Mouse (Mus musculus): ENCODE measurements around the gene Lap3. TPM values are rescaled to one million over a fixed set of nuclear protein-coding genes. Genes with fewer than 3 reads are reported as not detected.

Gene Lap3
- polyA plus RNA-seq, 1 experiment, result 14.9 TPM

DNA sequence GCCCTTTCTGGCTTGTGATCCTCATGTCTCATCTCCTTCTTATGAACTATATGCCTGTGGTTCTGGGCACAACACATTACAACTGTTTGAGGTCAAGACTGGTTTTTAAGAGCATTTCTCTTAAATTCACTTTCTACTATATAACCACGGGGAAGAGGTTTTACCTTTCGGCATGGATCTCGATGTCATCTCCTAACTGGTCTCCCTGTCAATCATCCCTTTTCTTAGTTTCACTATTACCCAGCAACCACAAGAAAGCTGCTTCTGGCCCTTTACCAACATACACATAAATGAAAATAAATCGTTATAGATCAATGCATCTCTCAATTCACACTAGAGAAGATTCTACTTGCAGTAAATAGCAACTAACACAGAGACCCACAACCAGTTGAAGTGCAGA is 42.0 kb downstream of the Lap3 start:
- no peaks in the 10 kb centered on the region for H3K36me3 ChIP-seq (ENCODE audit: control insufficient read depth, insufficient read depth, low read length)
- H3K4me1 ChIP-seq (replicated peaks; ENCODE audit: control insufficient read depth, insufficient read depth, low read length), result no peaks in the 10 kb centered on the region
- TF ChIP-seq CTCF (IDR thresholded peaks at IDR 0.05; ENCODE audit: borderline replicate concordance, control insufficient read depth, extremely low read depth, insufficient read depth, low read length, poor library complexity) (no peak), POLR2A (IDR thresholded peaks at IDR 0.05; ENCODE audit: control insufficient read depth, extremely low read depth, insufficient read depth, low read length, poor library complexity) (no peak)
- no peak overlapping the region for H3K27ac ChIP-seq (ENCODE audit: control insufficient read depth, insufficient read depth, low read length)
- H3K4me3 ChIP-seq (ENCODE audit: control insufficient read depth, insufficient read depth, low read length), result no peak overlapping the region
- WGBS, result 37% methylated on average over 4 of the region's 4 CpGs
- no peak for DNase-seq
- no peaks in the 10 kb centered on the region; the same call in 1 of the 2 replicates for H3K27me3 ChIP-seq (ENCODE audit: control insufficient read depth, insufficient read depth, low read length)

- H3K36me3 ChIP-seq (ENCODE audit: control insufficient read depth, insufficient read depth, low read length), result no peaks in the 10 kb centered on the region
- TF ChIP-seq CTCF (IDR thresholded peaks at IDR 0.05; ENCODE audit: borderline replicate concordance, control insufficient read depth, extremely low read depth, insufficient read depth, low read length, poor library complexity), result no peak
- TF ChIP-seq POLR2A (IDR thresholded peaks at IDR 0.05; ENCODE audit: control insufficient read depth, extremely low read depth, insufficient read depth, low read length, poor library complexity), result no peak
- H3K4me1 ChIP-seq (replicated peaks; ENCODE audit: control insufficient read depth, insufficient read depth, low read length), result no peaks in the 10 kb centered on the region
- no peak overlapping the region for H3K27ac ChIP-seq (ENCODE audit: control insufficient read depth, insufficient read depth, low read length)
- H3K27me3 ChIP-seq (ENCODE audit: control insufficient read depth, insufficient read depth, low read length), result no peaks in the 10 kb centered on the region; the same call in 1 of the 2 replicates
- DNase-seq, result no peak
- 70% methylated on average over 10 of the region's 10 CpGs for WGBS
- H3K4me3 ChIP-seq (ENCODE audit: control insufficient read depth, insufficient read depth, low read length), result no peak overlapping the region
These were observed 46.3 kb downstream of the Lap3 start for GRCm38 (mm10) chr5:45539502-45539901.

- TF ChIP-seq CTCF (IDR thresholded peaks at IDR 0.05; ENCODE audit: borderline replicate concordance, control insufficient read depth, extremely low read depth, insufficient read depth, low read length, poor library complexity), result no peak
- no peak for TF ChIP-seq POLR2A (IDR thresholded peaks at IDR 0.05; ENCODE audit: control insufficient read depth, extremely low read depth, insufficient read depth, low read length, poor library complexity)
- WGBS, result 84% methylated on average over 5 of the region's 5 CpGs
- H3K4me1 ChIP-seq (replicated peaks; ENCODE audit: control insufficient read depth, insufficient read depth, low read length), result no peaks in the 10 kb centered on the region
These were observed 50.2 kb downstream of the Lap3 start for GRCm38 (mm10) chr5:45543374-45543773.

GRCm38 (mm10) chr5:45549586-45549985 is 56.4 kb downstream of the Lap3 start:
- Histone ChIP-seq H3K4me1 (replicated peaks; ENCODE audit: control insufficient read depth, insufficient read depth, low read length) (no peaks in the 10 kb centered on the region), H3K27me3 (ENCODE audit: control insufficient read depth, insufficient read depth, low read length) (no peaks in the 10 kb centered on the region), H3K27ac (ENCODE audit: control insufficient read depth, insufficient read depth, low read length) (no peak overlapping the region), H3K36me3 (ENCODE audit: control insufficient read depth, insufficient read depth, low read length) (no peaks in the 10 kb centered on the region), H3K4me3 (ENCODE audit: control insufficient read depth, insufficient read depth, low read length) (no peak overlapping the region)
- no peak for DNase-seq
- TF ChIP-seq CTCF (IDR thresholded peaks at IDR 0.05; ENCODE audit: borderline replicate concordance, control insufficient read depth, extremely low read depth, insufficient read depth, low read length, poor library complexity), result no peak
- 90% methylated on average over 1 of the region's 1 CpGs for WGBS

More at GRCm38 (mm10) chr5:45543374-45543773, 50.2 kb downstream of the Lap3 start:
- no peaks in the 10 kb centered on the region; the same call in 1 of the 2 replicates for H3K27me3 ChIP-seq (ENCODE audit: control insufficient read depth, insufficient read depth, low read length)
- H3K36me3 ChIP-seq (ENCODE audit: control insufficient read depth, insufficient read depth, low read length), result no peaks in the 10 kb centered on the region
- H3K4me3 ChIP-seq (ENCODE audit: control insufficient read depth, insufficient read depth, low read length), result no peak overlapping the region
- DNase-seq, result no peak
- H3K27ac ChIP-seq (ENCODE audit: control insufficient read depth, insufficient read depth, low read length), result no peak overlapping the region

Other genes starting within 250 kb of the Lap3 start
- gene Qdpr, start 43.1 kb upstream of the Lap3 start, polyA plus RNA-seq (2012; rRNA removed), result 52.3 and 54.3 TPM in 2 replicates
- not detected in 2 replicates for gene Clrn2, start 39.6 kb upstream of the Lap3 start, polyA plus RNA-seq (2012; rRNA removed)
- gene Med28, start 26.9 kb downstream of the Lap3 start, polyA plus RNA-seq (2012; rRNA removed), result 108 and 125 TPM in 2 replicates
- 0.05 TPM in 2 replicates for gene Fam184b, start 146.2 kb downstream of the Lap3 start, polyA plus RNA-seq (2012; rRNA removed)
- 6.0 and 8.3 TPM in 2 replicates for gene Ncapg, start 176.5 kb downstream of the Lap3 start, polyA plus RNA-seq (2012; rRNA removed)